Mouse (Mus musculus): ENCODE data around the gene Slc9b1. TPM values are rescaled to one million over a fixed set of nuclear protein-coding genes. Genes with fewer than 3 reads are reported as not detected.

Gene Slc9b1
- 0.21 TPM in 1 of 2 replicates, not detected in the other for polyA plus RNA-seq (2012; rRNA removed)

DNA sequence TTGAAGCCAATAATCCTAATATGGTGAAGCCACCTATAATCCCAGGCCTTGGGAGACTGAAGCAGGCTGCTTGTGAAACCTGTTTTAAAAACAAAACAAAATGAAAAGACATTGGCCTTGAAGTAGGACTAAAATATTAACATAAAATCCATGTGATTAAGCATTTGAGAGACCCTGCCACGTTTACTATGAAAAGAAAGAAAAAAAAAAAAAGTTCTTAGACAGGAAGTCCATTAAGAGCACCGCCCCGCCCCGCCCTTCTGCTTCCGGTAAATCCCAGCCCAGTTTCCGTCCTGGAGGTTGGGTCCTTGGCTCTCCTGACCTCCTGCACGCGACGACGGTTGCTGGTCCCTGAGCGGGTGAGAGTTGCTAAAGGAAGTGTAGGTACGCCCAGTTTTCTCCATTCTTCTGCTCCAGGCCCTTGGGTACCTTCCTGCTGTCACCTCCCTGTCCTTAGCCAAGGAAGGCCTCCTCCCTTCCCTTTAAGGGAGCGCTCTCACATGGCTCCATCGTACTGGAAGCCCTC is at the start of gene Slc9b1:
TSS of gene Slc9b1 (plus strand) at position 291 of the 526 bp plus-strand sequence.
- no peak within 1 kb of the TSS for H3K4me3 ChIP-seq (replicated peaks; ENCODE audit: extremely low read depth, low read depth, low read length)
- 58% methylated on average over 14 of the region's 14 CpGs for WGBS
- no peaks in the 10 kb centered on the region for H3K4me1 ChIP-seq (ENCODE audit: control insufficient read depth, insufficient read depth, low read length)
- DNase-seq = no peak
- TF ChIP-seq CTCF (IDR thresholded peaks at IDR 0.05; ENCODE audit: insufficient read depth, low read length) = no peak

GRCm38 (mm10) chr3:135298560-135298959 is 49.3 kb upstream of the Slc9b1 start:
- Histone ChIP-seq H3K4me1 (ENCODE audit: control insufficient read depth, insufficient read depth, low read length) (no peaks in the 10 kb centered on the region), H3K4me3 (replicated peaks; ENCODE audit: extremely low read depth, low read depth, low read length) (no peak overlapping the region)
- TF ChIP-seq CTCF (IDR thresholded peaks at IDR 0.05; ENCODE audit: insufficient read depth, low read length) (no peak), POLR2A (IDR thresholded peaks at IDR 0.05; ENCODE audit: borderline replicate concordance, extremely low read depth, low read depth, low read length) (no peak)
- WGBS = 46% methylated on average over 3 of the region's 3 CpGs
- DNase-seq = no peak

- no peaks in the 10 kb centered on the region for H3K4me1 ChIP-seq (ENCODE audit: control insufficient read depth, insufficient read depth, low read length)
- WGBS = 66% methylated on average over 6 of the region's 6 CpGs
- DNase-seq = no peak
- H3K4me3 ChIP-seq (replicated peaks; ENCODE audit: extremely low read depth, low read depth, low read length) = no peak overlapping the region
- TF ChIP-seq CTCF (IDR thresholded peaks at IDR 0.05; ENCODE audit: insufficient read depth, low read length) = no peak
- TF ChIP-seq POLR2A (IDR thresholded peaks at IDR 0.05; ENCODE audit: borderline replicate concordance, extremely low read depth, low read depth, low read length) = no peak
Observed at GRCm38 (mm10) chr3:135300081-135300480, 47.7 kb upstream of the Slc9b1 start.

DNA sequence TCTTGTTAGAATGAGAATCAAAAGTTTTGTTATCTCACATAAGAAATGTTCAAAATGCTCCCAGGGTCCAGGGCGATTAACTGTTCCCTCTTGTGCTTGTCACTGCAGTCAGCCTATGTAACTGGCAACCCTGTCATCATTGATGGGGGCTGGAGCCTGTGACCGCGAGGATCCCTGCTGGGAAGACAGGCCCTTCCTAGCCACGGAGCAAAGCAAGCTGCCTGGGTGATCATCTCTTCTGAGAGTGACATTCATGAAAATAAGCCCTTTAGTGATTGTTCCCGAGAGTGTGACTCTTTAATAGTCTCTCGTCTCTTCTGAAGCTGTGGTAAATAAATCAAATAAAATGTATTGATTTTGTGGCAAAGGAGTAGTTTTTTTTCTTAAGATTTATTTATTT is 43.8 kb upstream of the Slc9b1 start:
- 68% methylated on average over 6 of the region's 6 CpGs for WGBS
- H3K4me1 ChIP-seq (ENCODE audit: control insufficient read depth, insufficient read depth, low read length) = no peaks in the 10 kb centered on the region
- DNase-seq = no peak

DNA sequence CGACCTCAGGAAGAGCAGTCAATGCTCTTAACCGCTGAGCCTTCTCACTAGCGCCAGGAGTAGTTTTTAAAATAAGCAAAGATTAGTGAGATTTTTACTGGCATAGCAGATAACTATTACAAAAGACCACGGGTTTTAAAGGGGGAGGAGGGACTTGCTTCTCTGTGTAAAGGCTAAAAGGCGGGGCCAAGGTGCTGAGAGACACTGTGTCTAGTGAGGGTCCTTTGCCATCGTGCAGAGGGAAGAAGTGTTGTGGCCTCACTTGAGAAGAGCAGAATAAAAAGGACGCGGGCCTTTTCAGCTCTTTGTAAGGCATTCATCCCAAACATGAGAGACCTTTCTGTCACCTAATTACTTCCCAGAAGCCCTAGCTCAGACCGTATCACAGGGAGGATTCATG is 43.3 kb upstream of the Slc9b1 start:
- Histone ChIP-seq H3K4me1 (ENCODE audit: control insufficient read depth, insufficient read depth, low read length) (no peaks in the 10 kb centered on the region), H3K4me3 (replicated peaks; ENCODE audit: extremely low read depth, low read depth, low read length) (no peak overlapping the region)
- 43% methylated on average over 9 of the region's 9 CpGs for WGBS
- no peak for DNase-seq
- TF ChIP-seq POLR2A (IDR thresholded peaks at IDR 0.05; ENCODE audit: borderline replicate concordance, extremely low read depth, low read depth, low read length) = no peak
- TF ChIP-seq CTCF (IDR thresholded peaks at IDR 0.05; ENCODE audit: insufficient read depth, low read length) = no peak

More for the DNA sequence above, 43.8 kb upstream of the Slc9b1 start:
- H3K4me3 ChIP-seq (replicated peaks; ENCODE audit: extremely low read depth, low read depth, low read length) = no peak overlapping the region
- TF ChIP-seq POLR2A (IDR thresholded peaks at IDR 0.05; ENCODE audit: borderline replicate concordance, extremely low read depth, low read depth, low read length) = no peak
- TF ChIP-seq CTCF (IDR thresholded peaks at IDR 0.05; ENCODE audit: insufficient read depth, low read length) = no peak

- H3K4me1 ChIP-seq (ENCODE audit: control insufficient read depth, insufficient read depth, low read length) = no peaks in the 10 kb centered on the region
- peak; percentile 25 for DNase-seq
- WGBS = 7% methylated on average over 28 of the region's 28 CpGs
- TF ChIP-seq POLR2A (IDR thresholded peaks at IDR 0.05; ENCODE audit: borderline replicate concordance, extremely low read depth, low read depth, low read length) (no peak), CTCF (IDR thresholded peaks at IDR 0.05; ENCODE audit: insufficient read depth, low read length) (no peak)
- H3K4me3 ChIP-seq (replicated peaks; ENCODE audit: extremely low read depth, low read depth, low read length) = peak within 1 kb of the TSS; percentile 49
Observed at GRCm38 (mm10) chr3:135307411-135308259, 40.2 kb upstream of the Slc9b1 start, which contains the start of gene Slc9b2. Slc9b2 (plus strand) TSS chr3:135307700.

- 50% methylated on average over 2 of the region's 2 CpGs for WGBS
- DNase-seq = no peak
- no peak for TF ChIP-seq CTCF (IDR thresholded peaks at IDR 0.05; ENCODE audit: insufficient read depth, low read length)
- TF ChIP-seq POLR2A (IDR thresholded peaks at IDR 0.05; ENCODE audit: borderline replicate concordance, extremely low read depth, low read depth, low read length) = no peak
- Histone ChIP-seq H3K4me3 (replicated peaks; ENCODE audit: extremely low read depth, low read depth, low read length) (no peak overlapping the region), H3K4me1 (ENCODE audit: control insufficient read depth, insufficient read depth, low read length) (no peaks in the 10 kb centered on the region)
Observed at GRCm38 (mm10) chr3:135312916-135313491, 34.8 kb upstream of the Slc9b1 start.

DNA sequence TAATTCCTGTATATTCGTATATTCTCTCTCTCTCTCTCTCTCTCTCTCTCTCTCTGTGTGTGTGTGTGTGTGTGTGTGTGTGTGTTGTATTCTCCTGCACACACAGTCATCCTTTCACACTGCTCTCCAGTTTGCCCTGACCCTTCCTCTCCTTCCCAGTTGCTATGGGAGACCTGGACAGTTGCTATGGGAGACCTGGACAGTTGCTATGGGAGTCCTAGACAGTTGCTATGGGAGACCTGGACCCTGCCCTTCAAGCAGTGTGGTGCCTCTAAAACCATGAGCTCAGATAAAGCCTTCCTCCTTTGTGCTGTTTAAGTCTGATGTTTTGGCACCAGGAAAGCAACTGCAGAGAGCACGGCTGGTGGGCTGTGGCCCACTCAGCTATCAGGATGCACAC is 34.1 kb upstream of the Slc9b1 start:
- WGBS = 72% methylated on average over 2 of the region's 2 CpGs
- TF ChIP-seq POLR2A (IDR thresholded peaks at IDR 0.05; ENCODE audit: borderline replicate concordance, extremely low read depth, low read depth, low read length) = no peak
- TF ChIP-seq CTCF (IDR thresholded peaks at IDR 0.05; ENCODE audit: insufficient read depth, low read length) = no peak
- Histone ChIP-seq H3K4me3 (replicated peaks; ENCODE audit: extremely low read depth, low read depth, low read length) (no peak overlapping the region), H3K4me1 (ENCODE audit: control insufficient read depth, insufficient read depth, low read length) (no peaks in the 10 kb centered on the region)
- DNase-seq = no peak

- H3K4me1 ChIP-seq (ENCODE audit: control insufficient read depth, insufficient read depth, low read length) = no peaks in the 10 kb centered on the region
- H3K4me3 ChIP-seq (replicated peaks; ENCODE audit: extremely low read depth, low read depth, low read length) = no peak overlapping the region
- TF ChIP-seq POLR2A (IDR thresholded peaks at IDR 0.05; ENCODE audit: borderline replicate concordance, extremely low read depth, low read depth, low read length) = no peak
- no peak for TF ChIP-seq CTCF (IDR thresholded peaks at IDR 0.05; ENCODE audit: insufficient read depth, low read length)
- no peak for DNase-seq
- WGBS = 61% methylated on average over 2 of the region's 2 CpGs
Observed at GRCm38 (mm10) chr3:135314811-135315210, 33.0 kb upstream of the Slc9b1 start.
